Mouse (Mus musculus): ENCODE measurements around the gene Lmf2.

DNA sequence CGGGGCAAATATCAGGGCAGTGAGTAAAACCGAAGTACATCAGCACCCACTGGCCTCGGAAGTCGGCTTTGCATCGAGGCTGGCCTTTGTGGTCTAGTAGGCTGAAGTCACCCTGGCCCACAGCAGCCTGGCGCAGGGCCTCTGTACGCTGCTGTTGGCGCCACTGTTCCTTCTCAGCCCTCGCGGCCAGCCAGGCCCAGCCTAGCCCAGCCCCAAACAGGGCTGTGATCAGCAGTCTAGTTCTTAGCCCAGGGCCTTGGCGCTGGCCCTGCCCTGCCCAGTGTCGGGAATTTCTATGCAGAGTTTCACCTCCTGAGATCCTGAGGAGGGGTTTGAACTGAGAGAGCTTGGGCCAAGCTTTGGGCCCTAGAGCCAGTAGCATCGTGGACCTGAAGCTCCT is 16.6 kb upstream of the Lmf2 start:
- no peak for TF ChIP-seq E2F4 (IDR thresholded peaks at IDR 0.05; ENCODE audit: insufficient read depth)
- no peak for TF ChIP-seq USF1 (IDR thresholded peaks at IDR 0.05; ENCODE audit: low read depth)
- TF ChIP-seq MAX (IDR thresholded peaks at IDR 0.05; ENCODE audit: low read depth) = no peak
- no peak for TF ChIP-seq TCF3 (IDR thresholded peaks at IDR 0.05; ENCODE audit: insufficient read length, low read depth)

Data from myocyte (in vitro differentiated cells).